Mouse (Mus musculus) limb, embryonic 15.5 days (tissue): Measurements from ENCODE around the gene Gm28053. TPM values are rescaled to one million over a fixed set of nuclear protein-coding genes. Genes with fewer than 3 reads are reported as not detected.

Source experiments
- ATAC-seq: fragments of 200-750 bp; cut with Nextera tagmentation; 2 replicates; pipeline ENCODE4 v1.8.0; 2017; ENCODE audit warnings: low read depth, moderate TSS enrichment; ENCODE audit not compliant: insufficient number of reproducible peaks, low FRiP score, low TSS enrichment
- H3K27ac ChIP-seq: fragments of 300-500 bp; sonication (generic); 2 replicates; pipeline ENCODE4 v1.5.1; 2015; ENCODE audit warnings: moderate library complexity, mild to moderate bottlenecking, inconsistent platforms
- H3K27me3 ChIP-seq: fragments of 300-500 bp; sonication (generic); 2 replicates; pipeline ENCODE4 v1.6.1; 2015; ENCODE audit warnings: inconsistent platforms
- H3K36me3 ChIP-seq: fragments of 300-500 bp; sonication (generic); 2 replicates; pipeline ENCODE4 v1.6.1; 2015; ENCODE audit warnings: inconsistent platforms
- H3K4me1 ChIP-seq: fragments of 300-500 bp; sonication (generic); 2 replicates; pipeline ENCODE4 v1.6.1; 2015; ENCODE audit warnings: inconsistent platforms
- H3K4me2 ChIP-seq: fragments of 300-500 bp; sonication (generic); 2 replicates; pipeline ENCODE4 v1.6.1; 2015; ENCODE audit warnings: mild to moderate bottlenecking, inconsistent platforms
- H3K4me3 ChIP-seq: fragments of 300-500 bp; sonication (generic); 2 replicates; pipeline ENCODE4 v1.5.1; 2015; ENCODE audit warnings: mild to moderate bottlenecking, inconsistent platforms
- H3K9ac ChIP-seq: fragments of 300-500 bp; sonication (generic); 2 replicates; pipeline ENCODE4 v1.6.1; 2015; ENCODE audit warnings: inconsistent platforms
- H3K9me3 ChIP-seq: fragments of 300-500 bp; sonication (generic); 2 replicates; pipeline ENCODE4 v1.6.1; 2016; ENCODE audit warnings: inconsistent platforms
- WGBS: fragments of 180-500 bp; shearing (Covaris S2); methylation state at CpG from one replicate; pipeline ENCODE4 v1.1.7; 2015; 5-methylcytosine and 5-hydroxymethylcytosine counted together
- polyA plus RNA-seq: library from polyadenylated mRNA; unstranded; fragments of >200 nt; fragmentation: Nextera tagmentation; extraction: Ambion mirVana; gene quantifications from 2 replicates; pipeline ENCODE4 v1.2.1, GENCODE M21; 2015

The Gm28053 gene
- polyA plus RNA-seq, 1 experiment from 2014 or later, result 2.4 TPM

GRCm38 (mm10) chr6:48787867-48788266 lies 69.5 kb downstream of the Gm28053 start:
- ATAC-seq, result no peak
- no peaks in the 10 kb centered on the region for H3K27me3 ChIP-seq
- H3K36me3 ChIP-seq, result no peaks in the 10 kb centered on the region
- H3K4me3 ChIP-seq, result no peak overlapping the region
- no peak overlapping the region for H3K9ac ChIP-seq
- 81% methylated on average over 2 of the region's 2 CpGs for WGBS
- no peaks in the 10 kb centered on the region for H3K4me1 ChIP-seq
- H3K9me3 ChIP-seq, result no peaks in the 10 kb centered on the region
- no peak overlapping the region for H3K27ac ChIP-seq
- H3K4me2 ChIP-seq, result no peak overlapping the region

GRCm38 (mm10) chr6:48801897-48802296 lies 83.5 kb downstream of the Gm28053 start:
- Histone ChIP-seq H3K4me3 (no peak overlapping the region), H3K9ac (no peak overlapping the region), H3K36me3 (no peaks in the 10 kb centered on the region), H3K4me1 (no peaks in the 10 kb centered on the region), H3K27ac (no peak overlapping the region), H3K27me3 (no peaks in the 10 kb centered on the region), H3K9me3 (no peaks in the 10 kb centered on the region), H3K4me2 (no peak overlapping the region)
- ATAC-seq, result no peak
- 83% methylated on average over 1 of the region's 1 CpGs for WGBS

Other genes with a start within 250 kb of the Gm28053 start
- 12.2 and 13.7 TPM in 2 replicates for gene Atp6v0e2, start 181.0 kb upstream of the Gm28053 start, polyA plus RNA-seq
- gene Lrrc61, start 163.8 kb upstream of the Gm28053 start, polyA plus RNA-seq, result 9.9 and 10.8 TPM in 2 replicates
- gene Rarres2, start 145.8 kb upstream of the Gm28053 start, polyA plus RNA-seq, result 24.8 and 30.5 TPM in 2 replicates
- gene Gm45021, start 129.0 kb upstream of the Gm28053 start, polyA plus RNA-seq, result not detected in 2 replicates
- gene Repin1, start 124.7 kb upstream of the Gm28053 start, polyA plus RNA-seq, result 21.0 and 23.9 TPM in 2 replicates
- 0.79 and 1.1 TPM in 2 replicates for gene Gm44965, start 124.7 kb upstream of the Gm28053 start, polyA plus RNA-seq
- gene Zfp775, start 116.5 kb upstream of the Gm28053 start, polyA plus RNA-seq, result 5.1 and 5.4 TPM in 2 replicates
- gene AI854703, start 91.8 kb upstream of the Gm28053 start, polyA plus RNA-seq, result 0.99 and 1.2 TPM in 2 replicates
- 1.4 and 1.5 TPM in 2 replicates for gene Gimap8, start 71.4 kb upstream of the Gm28053 start, polyA plus RNA-seq
- 6.9 and 7.5 TPM in 2 replicates for gene Gimap9, start 42.5 kb upstream of the Gm28053 start, polyA plus RNA-seq
- 17.5 and 20.6 TPM in 2 replicates for gene Gimap4, start 34.1 kb upstream of the Gm28053 start, polyA plus RNA-seq
- 22.4 and 26.0 TPM in 2 replicates for gene Gimap6, start 10.4 kb upstream of the Gm28053 start, polyA plus RNA-seq
- gene Gimap7, start within 50 bp of the Gm28053 start, polyA plus RNA-seq, result not detected in 2 replicates
- 13.5 and 15.4 TPM in 2 replicates for gene Gimap1, start 20.4 kb downstream of the Gm28053 start, polyA plus RNA-seq
- gene Gimap5, start 27.6 kb downstream of the Gm28053 start, polyA plus RNA-seq, result 5.6 and 5.7 TPM in 2 replicates
- not detected in 2 replicates for gene Gimap3, start 52.2 kb downstream of the Gm28053 start, polyA plus RNA-seq
- 54.3 and 63.4 TPM in 2 replicates for gene Tmem176a, start 122.3 kb downstream of the Gm28053 start, polyA plus RNA-seq
- gene Tmem176b, start 122.9 kb downstream of the Gm28053 start, polyA plus RNA-seq, result 230 and 235 TPM in 2 replicates
- gene Aoc1, start 154.3 kb downstream of the Gm28053 start, polyA plus RNA-seq, result not detected in 2 replicates
- gene 1600015I10Rik, start 211.3 kb downstream of the Gm28053 start, polyA plus RNA-seq, result 0.05 TPM in 1 of 2 replicates, not detected in the other